Mouse (Mus musculus): ENCODE data around the gene Pdcd2l. TPM values are rescaled to one million over a fixed set of nuclear protein-coding genes. Genes with fewer than 3 reads are reported as not detected.

The Pdcd2l gene
- polyA plus RNA-seq, 1 experiment from 2014 or later = 57.6 TPM

DNA sequence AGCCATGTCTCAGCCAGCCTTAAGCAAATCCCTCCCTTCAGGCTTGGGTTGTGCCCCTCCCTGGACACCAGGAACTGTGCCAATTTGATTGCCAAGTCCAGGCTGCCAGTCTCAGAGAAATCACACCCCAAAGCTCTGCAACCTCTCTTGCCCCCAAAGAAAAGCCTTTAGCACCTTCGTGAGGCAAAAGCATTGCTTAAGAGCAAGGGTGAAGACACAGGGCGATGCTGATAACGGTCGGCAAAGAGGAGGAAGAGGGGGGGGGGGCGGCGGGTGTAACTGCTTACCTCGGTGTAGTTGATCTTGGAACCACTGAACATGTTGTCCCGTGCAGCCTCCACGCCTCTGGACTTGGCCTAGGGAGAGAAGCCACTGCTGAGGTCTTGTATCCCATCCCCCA is 32.2 kb upstream of the Pdcd2l start:
- Histone ChIP-seq H3K27me3 (no peaks in the 10 kb centered on the region), H3K4me1 (peaks cover 30% of the 10 kb centered on the region), H3K36me3 (peaks cover 42% of the 10 kb centered on the region), H3K9ac (0 out of 2 replicates have a peak overlapping the region, but pooled peaks have one; percentile 18), H3K4me2 (peak overlapping the region; percentile 81), H3K27ac (no peak overlapping the region), H3K9me3 (no peaks in the 10 kb centered on the region), H3K4me3 (peak overlapping the region; percentile 75)
- ATAC-seq (ENCODE audit: borderline replicate concordance, extremely low read depth, low FRiP score, low TSS enrichment) = no peak
- 27% methylated on average over 8 of the region's 9 CpGs for WGBS

DNA sequence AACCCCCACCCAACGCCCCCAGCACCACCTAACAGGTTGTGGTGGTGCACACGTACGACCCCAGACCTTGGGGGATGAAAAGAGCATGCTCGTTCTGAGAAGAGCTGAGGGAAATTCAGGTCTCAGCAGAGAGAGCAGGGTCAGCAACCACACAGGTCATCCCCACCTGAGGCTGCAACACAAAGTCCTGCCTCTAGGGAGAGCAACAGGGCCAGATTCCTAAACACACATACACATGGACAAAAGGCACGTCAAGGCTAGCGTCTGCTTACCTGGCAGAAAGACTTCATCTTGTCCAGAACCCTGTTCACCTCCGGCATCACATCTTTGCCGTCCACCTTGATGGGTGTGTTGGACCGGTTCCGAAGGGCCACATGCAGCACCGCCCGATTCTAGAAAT is 30.4 kb upstream of the Pdcd2l start:
- 87% methylated on average over 12 of the region's 12 CpGs for WGBS
- no peak overlapping the region for H3K9ac ChIP-seq
- no peak overlapping the region for H3K4me2 ChIP-seq
- H3K4me1 ChIP-seq = peaks cover 23% of the 10 kb centered on the region
- ATAC-seq (ENCODE audit: borderline replicate concordance, extremely low read depth, low FRiP score, low TSS enrichment) = no peak
- no peak overlapping the region for H3K4me3 ChIP-seq
- no peaks in the 10 kb centered on the region for H3K27me3 ChIP-seq
- H3K27ac ChIP-seq = no peak overlapping the region
- peaks cover 60% of the 10 kb centered on the region for H3K36me3 ChIP-seq
- H3K9me3 ChIP-seq = no peaks in the 10 kb centered on the region

DNA sequence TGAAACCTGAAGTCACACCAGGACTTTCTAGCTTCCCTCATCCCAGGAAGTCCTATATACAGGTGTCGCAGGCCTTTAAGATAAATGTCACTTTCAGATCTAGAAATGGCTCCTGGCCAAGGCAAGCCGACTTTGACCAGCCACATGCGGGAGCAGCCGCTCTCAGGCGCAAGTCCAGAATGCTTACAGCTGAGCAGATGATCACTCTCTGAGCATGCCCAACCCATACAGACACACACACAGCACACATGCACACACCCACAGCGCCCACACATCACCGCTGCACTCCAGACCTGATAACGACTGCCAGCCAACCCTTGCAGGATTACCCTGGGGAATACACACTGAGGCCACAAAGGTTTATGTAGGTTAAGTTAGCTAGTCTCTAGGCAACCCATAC is 29.6 kb upstream of the Pdcd2l start:
- ATAC-seq (ENCODE audit: borderline replicate concordance, extremely low read depth, low FRiP score, low TSS enrichment) = no peak
- H3K4me2 ChIP-seq = no peak overlapping the region
- WGBS = 69% methylated on average over 8 of the region's 8 CpGs
- peaks cover 64% of the 10 kb centered on the region for H3K36me3 ChIP-seq
- no peak overlapping the region for H3K9ac ChIP-seq
- H3K9me3 ChIP-seq = no peaks in the 10 kb centered on the region
- H3K27ac ChIP-seq = no peak overlapping the region
- H3K4me1 ChIP-seq = peaks cover 23% of the 10 kb centered on the region
- no peaks in the 10 kb centered on the region for H3K27me3 ChIP-seq
- H3K4me3 ChIP-seq = no peak overlapping the region

DNA sequence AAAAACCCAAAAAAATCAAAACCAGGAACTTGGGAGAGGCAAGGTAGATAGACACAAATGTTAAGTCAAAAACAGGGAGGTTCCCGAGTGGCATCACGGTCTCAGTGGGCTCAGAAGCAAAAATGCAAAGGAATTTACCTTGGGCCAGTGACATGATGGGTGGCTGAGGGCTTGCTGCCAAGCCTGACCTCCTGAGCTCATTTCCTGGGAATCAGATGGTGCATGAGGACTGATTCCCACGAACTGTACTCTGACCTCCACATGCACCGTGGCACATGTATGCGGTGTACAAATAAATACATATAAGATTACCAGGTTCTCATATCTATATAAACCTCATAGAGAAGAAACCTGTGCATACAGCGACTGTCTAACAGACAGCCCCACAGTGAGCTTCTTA is 27.8 kb upstream of the Pdcd2l start:
- Histone ChIP-seq H3K4me2 (no peak overlapping the region), H3K27ac (no peak overlapping the region), H3K36me3 (peaks cover 78% of the 10 kb centered on the region), H3K9me3 (no peaks in the 10 kb centered on the region), H3K9ac (no peak overlapping the region), H3K4me3 (no peak overlapping the region), H3K27me3 (no peaks in the 10 kb centered on the region), H3K4me1 (peaks cover 14% of the 10 kb centered on the region)
- 86% methylated on average over 6 of the region's 6 CpGs for WGBS
- no peak for ATAC-seq (ENCODE audit: borderline replicate concordance, extremely low read depth, low FRiP score, low TSS enrichment)

DNA sequence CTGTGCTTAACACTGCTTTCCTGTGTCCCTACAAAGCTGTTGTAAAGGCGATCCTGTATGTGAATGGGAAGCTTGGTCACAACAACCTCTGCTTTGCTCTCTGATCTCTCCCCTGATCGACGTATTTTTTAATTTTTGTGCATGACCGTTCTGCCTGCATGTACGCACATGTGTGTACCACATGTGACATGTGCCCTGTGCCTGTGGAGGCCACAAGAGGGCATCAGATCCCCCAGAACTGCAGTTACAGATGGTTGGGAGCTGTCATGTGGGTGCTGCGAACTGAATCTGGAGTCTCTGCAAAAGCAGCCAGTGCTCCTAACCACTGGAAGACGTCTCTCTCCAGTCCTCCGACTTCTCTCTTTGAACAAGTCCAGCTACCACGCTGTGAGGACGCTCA is 25.9 kb upstream of the Pdcd2l start:
- Histone ChIP-seq H3K9ac (no peak overlapping the region), H3K4me3 (no peak overlapping the region), H3K36me3 (peaks cover 87% of the 10 kb centered on the region), H3K27me3 (no peaks in the 10 kb centered on the region), H3K27ac (no peak overlapping the region), H3K9me3 (no peaks in the 10 kb centered on the region), H3K4me2 (no peak overlapping the region), H3K4me1 (no peaks in the 10 kb centered on the region)
- no peak for ATAC-seq (ENCODE audit: borderline replicate concordance, extremely low read depth, low FRiP score, low TSS enrichment)
- 94% methylated on average over 10 of the region's 10 CpGs for WGBS

DNA sequence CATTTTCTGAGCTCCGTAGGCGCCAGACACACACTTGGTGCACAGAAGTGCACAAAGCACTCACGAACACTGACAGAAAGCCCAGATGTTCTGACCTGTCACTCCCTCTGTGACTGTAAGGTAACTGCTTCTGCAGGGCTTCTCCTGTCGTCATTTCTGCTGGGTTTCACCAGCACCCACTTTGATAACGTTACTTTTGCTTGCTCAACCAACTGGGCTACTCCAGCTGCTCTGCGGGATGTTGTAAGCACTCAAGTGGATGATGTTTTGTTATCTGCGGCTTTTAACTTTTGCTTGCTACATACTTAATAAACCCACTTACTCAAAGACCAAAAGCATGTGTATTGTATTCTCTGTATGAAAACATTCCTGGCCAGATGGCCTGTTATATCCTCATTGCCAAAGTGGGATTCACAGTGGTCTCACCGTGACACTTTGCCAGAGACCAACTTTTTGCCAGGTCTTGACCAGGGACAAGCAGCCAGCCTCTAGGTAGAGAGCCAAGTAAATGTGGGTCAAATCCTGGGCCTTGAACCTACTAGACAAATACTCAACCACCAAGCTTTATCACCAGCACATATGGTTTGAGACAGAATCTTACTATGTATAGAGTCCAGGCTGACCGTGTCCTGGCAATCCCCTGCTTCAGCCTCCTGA is 25.3 kb upstream of the Pdcd2l start:
- no peak for ATAC-seq (ENCODE audit: borderline replicate concordance, extremely low read depth, low FRiP score, low TSS enrichment)
- H3K4me2 ChIP-seq = no peak overlapping the region
- no peak overlapping the region for H3K4me3 ChIP-seq
- no peaks in the 10 kb centered on the region for H3K9me3 ChIP-seq
- no peak overlapping the region for H3K9ac ChIP-seq
- WGBS = 83% methylated on average over 9 of the region's 9 CpGs
- no peaks in the 10 kb centered on the region for H3K4me1 ChIP-seq
- H3K27ac ChIP-seq = no peak overlapping the region
- H3K36me3 ChIP-seq = peaks cover 87% of the 10 kb centered on the region
- no peaks in the 10 kb centered on the region for H3K27me3 ChIP-seq

DNA sequence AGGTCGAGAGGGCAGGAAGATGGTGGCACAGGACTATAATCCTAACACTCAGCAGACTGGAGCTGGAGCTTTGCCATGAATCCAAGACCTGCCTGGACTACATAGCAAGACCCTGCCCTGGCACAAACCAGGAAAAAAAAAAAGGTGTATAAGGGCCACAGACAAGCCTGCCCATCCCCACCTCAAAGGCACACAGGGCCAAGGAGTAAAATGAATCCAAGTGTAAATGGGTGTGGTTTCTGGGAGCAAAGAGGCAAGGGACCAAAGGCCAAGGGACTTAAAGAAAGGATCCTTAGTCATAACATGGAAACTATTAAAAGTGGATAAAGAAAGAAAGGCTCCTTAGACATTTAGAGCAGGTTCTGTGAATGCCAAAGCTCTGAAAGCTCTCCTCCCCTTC is 22.0 kb upstream of the Pdcd2l start:
- no peak for ATAC-seq (ENCODE audit: borderline replicate concordance, extremely low read depth, low FRiP score, low TSS enrichment)
- Histone ChIP-seq H3K4me3 (no peak overlapping the region), H3K36me3 (peaks cover 84% of the 10 kb centered on the region), H3K9me3 (no peaks in the 10 kb centered on the region), H3K27ac (no peak overlapping the region), H3K4me2 (no peak overlapping the region), H3K4me1 (no peaks in the 10 kb centered on the region), H3K9ac (no peak overlapping the region), H3K27me3 (no peaks in the 10 kb centered on the region)
- WGBS = 73% methylated on average over 1 of the region's 1 CpGs

DNA sequence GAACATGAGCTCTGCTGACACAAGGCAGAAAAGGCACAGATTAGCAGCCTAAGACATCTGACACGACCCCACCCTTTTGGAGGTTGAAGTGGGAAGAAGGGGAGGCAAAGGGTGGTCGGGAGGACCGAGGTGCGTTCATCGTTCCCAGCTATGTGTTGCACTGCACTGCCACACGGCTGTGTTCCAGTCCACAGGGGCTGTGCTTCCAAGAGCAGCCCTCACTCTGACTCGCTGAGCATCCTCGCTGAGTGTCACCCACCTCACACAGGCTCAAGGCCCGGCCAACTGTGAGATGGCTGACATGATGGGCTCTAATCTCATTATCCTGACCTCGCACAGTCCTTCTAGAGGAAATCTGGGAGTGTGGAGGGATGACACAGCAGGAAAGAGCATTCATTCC is 20.0 kb upstream of the Pdcd2l start:
- peaks cover 84% of the 10 kb centered on the region for H3K36me3 ChIP-seq

DNA sequence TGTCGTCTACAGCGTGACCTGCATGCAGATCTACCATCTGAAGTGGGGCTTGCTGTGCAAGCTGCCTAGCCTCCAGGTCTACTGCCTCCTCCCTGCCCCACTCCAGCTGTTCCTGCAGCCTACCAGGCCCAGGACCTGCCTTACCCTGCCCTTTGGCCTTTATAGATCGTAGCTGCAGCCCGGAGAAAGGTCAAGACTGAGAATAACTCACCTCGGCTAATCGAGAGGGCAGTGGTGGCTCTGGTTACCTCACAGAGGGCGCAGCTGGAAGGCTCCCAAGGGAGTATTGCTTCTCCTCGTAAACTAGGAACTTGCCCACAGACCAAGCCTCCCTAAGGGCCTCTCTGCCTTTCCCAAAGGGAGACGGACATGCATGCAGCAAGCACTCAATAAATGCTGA is 19.0 kb upstream of the Pdcd2l start:
- Histone ChIP-seq H3K4me3 (no peak overlapping the region), H3K9ac (no peak overlapping the region), H3K36me3 (peaks cover 89% of the 10 kb centered on the region), H3K9me3 (no peaks in the 10 kb centered on the region), H3K27ac (no peak overlapping the region), H3K4me1 (no peaks in the 10 kb centered on the region), H3K4me2 (no peak overlapping the region), H3K27me3 (no peaks in the 10 kb centered on the region)
- ATAC-seq (ENCODE audit: borderline replicate concordance, extremely low read depth, low FRiP score, low TSS enrichment) = no peak
- WGBS = 89% methylated on average over 9 of the region's 9 CpGs

More for the DNA sequence above, 20.0 kb upstream of the Pdcd2l start:
- Histone ChIP-seq H3K9ac (no peak overlapping the region), H3K4me3 (no peak overlapping the region), H3K4me1 (no peaks in the 10 kb centered on the region), H3K4me2 (no peak overlapping the region), H3K27ac (no peak overlapping the region), H3K9me3 (no peaks in the 10 kb centered on the region), H3K27me3 (no peaks in the 10 kb centered on the region)
- 91% methylated on average over 10 of the region's 10 CpGs for WGBS
- no peak for ATAC-seq (ENCODE audit: borderline replicate concordance, extremely low read depth, low FRiP score, low TSS enrichment)

DNA sequence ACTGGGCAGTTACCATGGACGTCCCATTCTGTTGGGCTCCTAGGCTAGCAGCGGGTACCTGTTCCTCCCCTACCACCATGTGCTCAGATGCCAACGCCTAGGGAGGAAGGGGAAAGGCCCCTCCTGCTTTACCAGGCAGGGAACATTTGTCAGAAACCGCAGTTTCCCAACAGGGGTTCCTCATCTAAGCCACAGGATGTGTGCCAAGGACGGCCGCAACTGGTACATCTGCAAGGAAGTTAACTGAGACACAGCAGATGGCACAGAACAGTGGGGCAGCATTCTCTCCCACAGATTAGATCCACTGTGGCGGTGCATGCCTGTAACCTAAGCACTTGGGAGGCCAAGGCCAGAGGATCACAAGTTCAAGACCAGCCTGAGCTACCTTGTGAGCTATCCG is 18.2 kb upstream of the Pdcd2l start:
- ATAC-seq (ENCODE audit: borderline replicate concordance, extremely low read depth, low FRiP score, low TSS enrichment) = no peak
- peaks cover 91% of the 10 kb centered on the region for H3K36me3 ChIP-seq
- H3K9me3 ChIP-seq = no peaks in the 10 kb centered on the region
- no peak overlapping the region for H3K4me3 ChIP-seq
- 91% methylated on average over 8 of the region's 8 CpGs for WGBS
- no peaks in the 10 kb centered on the region for H3K4me1 ChIP-seq
- no peak overlapping the region for H3K9ac ChIP-seq
- no peaks in the 10 kb centered on the region for H3K27me3 ChIP-seq
- no peak overlapping the region for H3K4me2 ChIP-seq
- H3K27ac ChIP-seq = no peak overlapping the region

DNA sequence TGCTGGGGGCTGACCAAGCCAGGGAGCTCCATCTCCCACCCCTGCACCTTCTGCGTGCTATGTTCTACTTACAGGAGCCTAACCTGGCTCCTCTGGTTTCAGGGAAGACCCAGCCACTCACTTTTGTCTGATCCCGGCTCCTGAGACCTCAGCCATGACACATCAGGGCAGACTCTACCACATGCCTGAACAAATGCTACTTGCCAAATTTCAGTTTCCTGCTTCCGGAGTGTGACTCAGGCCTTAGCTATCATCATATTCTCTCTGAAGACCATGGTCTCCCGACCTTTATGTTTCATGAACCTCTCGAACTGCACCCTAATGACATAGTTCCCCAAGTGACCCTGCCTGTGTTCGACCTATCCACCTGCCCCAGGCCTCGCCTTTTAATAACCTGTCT is 16.8 kb upstream of the Pdcd2l start:
- Histone ChIP-seq H3K4me1 (no peaks in the 10 kb centered on the region), H3K4me2 (no peak overlapping the region), H3K27ac (no peak overlapping the region), H3K4me3 (no peak overlapping the region), H3K9me3 (no peaks in the 10 kb centered on the region), H3K36me3 (peaks cover 91% of the 10 kb centered on the region), H3K27me3 (no peaks in the 10 kb centered on the region), H3K9ac (no peak overlapping the region)
- no peak for ATAC-seq (ENCODE audit: borderline replicate concordance, extremely low read depth, low FRiP score, low TSS enrichment)
- 88% methylated on average over 7 of the region's 7 CpGs for WGBS

DNA sequence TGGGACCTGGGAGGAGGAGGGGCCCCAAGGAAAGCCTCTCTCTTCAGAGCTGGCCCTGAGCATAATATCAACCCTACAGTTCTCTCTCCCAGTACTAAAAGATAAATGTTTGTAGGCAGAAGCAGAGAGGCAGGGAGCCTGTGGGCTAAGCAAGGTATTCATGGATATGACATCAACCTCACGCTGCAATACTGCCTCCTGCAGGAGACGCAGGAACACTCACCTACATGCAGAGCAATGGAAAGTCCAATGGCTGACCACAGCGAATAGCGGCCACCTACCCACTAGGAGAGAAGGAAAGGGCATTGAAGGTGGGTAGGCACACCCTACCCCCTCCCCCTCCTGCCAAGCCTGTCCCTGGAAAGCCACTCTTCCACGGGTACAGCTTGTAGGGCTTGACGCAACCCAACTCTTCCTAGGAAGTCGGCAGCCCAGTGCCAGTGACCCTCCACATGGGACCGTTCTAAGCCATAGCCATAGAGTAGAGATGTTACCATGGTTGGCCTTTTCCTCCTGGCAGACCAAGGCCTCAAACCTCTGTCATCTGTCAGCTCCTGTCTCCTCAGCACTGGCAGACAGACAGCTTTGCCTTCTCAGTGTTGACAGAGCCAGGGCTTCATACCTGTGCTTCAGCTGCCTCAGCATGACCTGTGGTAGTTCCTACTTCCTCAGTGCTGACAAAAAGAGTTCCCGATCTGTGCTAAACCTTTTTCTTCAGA is 11.7 kb upstream of the Pdcd2l start:
- WGBS = 89% methylated on average over 9 of the region's 9 CpGs

More for the DNA sequence above, 11.7 kb upstream of the Pdcd2l start:
- no peak overlapping the region for H3K4me3 ChIP-seq
- no peak overlapping the region for H3K9ac ChIP-seq
- no peak for ATAC-seq (ENCODE audit: borderline replicate concordance, extremely low read depth, low FRiP score, low TSS enrichment)
- no peaks in the 10 kb centered on the region for H3K9me3 ChIP-seq
- H3K4me2 ChIP-seq = no peak overlapping the region
- H3K4me1 ChIP-seq = no peaks in the 10 kb centered on the region
- no peaks in the 10 kb centered on the region for H3K27me3 ChIP-seq
- H3K36me3 ChIP-seq = peaks cover 92% of the 10 kb centered on the region
- H3K27ac ChIP-seq = no peak overlapping the region
